Mouse (Mus musculus) urinary bladder, postnatal 36 days (tissue): ENCODE results near the gene Gm15293.
"Not testable (repeated sequence)": the region's sequence is repeated elsewhere in the genome, so short reads cannot be mapped to it uniquely, and the experiment has no call there.

Experiments used
- DNase-seq, 2 experiments: peaks; one replicate each; pipeline ENCODE4 v3.0.0; 2022; ENCODE audit warnings: low spot score in 2 of 2, mixed read lengths in 1 of 2

Gm15293 gene

DNA sequence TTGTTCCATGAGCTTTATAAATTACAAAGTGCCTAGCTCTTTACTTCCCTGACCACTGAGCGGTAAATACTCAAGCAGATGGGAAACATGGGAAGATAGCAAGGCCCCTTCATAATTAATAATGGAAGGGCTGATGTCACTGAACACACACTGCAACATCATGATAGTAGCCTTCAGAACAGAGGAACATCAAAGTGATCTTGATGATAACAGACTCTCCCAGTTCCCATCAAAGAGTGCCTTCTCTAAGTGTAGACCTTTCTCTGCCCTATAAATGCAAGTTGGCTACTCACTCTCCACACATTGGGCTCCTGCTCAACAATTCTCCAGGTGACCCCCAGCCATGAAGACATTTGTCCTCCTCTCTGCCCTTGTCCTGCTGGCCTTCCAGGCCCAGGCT, at the start of gene Gm15293:
Gene Gm15293 (plus strand): TSS at position 301 of the 400 bp plus-strand sequence.
- not testable (repeated sequence) for DNase-seq

DNA sequence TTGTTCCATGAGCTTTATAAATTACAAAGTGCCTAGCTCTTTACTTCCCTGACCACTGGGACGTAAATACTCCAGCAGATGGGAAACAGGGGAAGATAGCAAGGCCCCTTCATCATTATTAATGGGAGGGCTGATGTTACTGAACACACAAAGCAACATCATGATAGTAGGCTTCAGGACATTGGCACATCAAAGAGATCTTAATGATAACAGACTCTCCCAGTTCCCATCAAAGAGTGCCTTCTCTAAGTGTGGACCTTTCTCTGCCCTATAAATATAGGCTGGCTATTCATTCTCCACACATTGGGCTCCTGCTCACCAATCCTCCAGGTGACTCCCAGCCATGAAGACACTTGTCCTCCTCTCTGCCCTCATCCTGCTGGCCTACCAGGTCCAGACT, 39.4 kb upstream of the Gm15293 start, which contains the start of gene Defa22:
Gene Defa22 (plus strand): TSS at position 301 of the 400 bp plus-strand sequence.
- not testable (repeated sequence) for DNase-seq

DNA sequence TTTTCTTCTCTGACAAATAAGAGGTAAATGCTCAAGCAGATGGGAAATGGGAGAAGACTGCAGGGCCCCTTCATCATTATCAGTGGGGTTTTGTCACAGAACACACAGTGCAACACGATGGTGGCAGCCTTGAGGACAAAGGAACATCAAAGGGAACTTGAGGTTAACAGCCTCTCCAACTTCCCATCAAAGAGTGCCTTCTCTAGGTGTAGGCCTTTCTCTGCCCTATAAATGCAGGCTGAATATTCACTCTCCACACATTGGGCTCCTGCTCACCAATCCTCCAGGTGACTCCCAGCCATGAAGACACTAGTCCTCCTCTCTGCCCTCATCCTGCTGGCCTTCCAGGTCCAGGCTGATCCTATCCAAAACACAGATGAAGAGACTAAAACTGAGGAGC, 10.0 kb upstream of the Gm15293 start, which contains the start of gene Defa31:
Gene Defa31 (plus strand): TSS at position 301 of the 400 bp plus-strand sequence.
- DNase-seq: not testable (repeated sequence)
